Mouse (Mus musculus) MEL (cell line): ENCODE data around the gene Nlk.
"Not testable (repeated sequence)": the region's sequence is repeated elsewhere in the genome, so short reads cannot be mapped to it uniquely, and the experiment has no call there.

Experiments used
- BHLHE40 ChIP-seq: IDR thresholded peaks from 2 replicates; pipeline ENCODE4 v1.6.1; 2012; ENCODE audit warnings: low read depth, mild to moderate bottlenecking, inconsistent platforms, low read length, improper control_type of control experiment, borderline replicate concordance
- CHD1 ChIP-seq: IDR thresholded peaks from 2 replicates; pipeline ENCODE4 v1.6.1; 2012; ENCODE audit warnings: low read depth, mild to moderate bottlenecking, inconsistent platforms, low read length, improper control_type of control experiment
- EP300 ChIP-seq, 2 experiments: IDR thresholded peaks; 2 replicates each; pipeline ENCODE4 v1.6.1; 2011; ENCODE audit warnings: improper control_type of control experiment in 2 of 2, low read length in 2 of 2, low read depth in 1 of 2, mild to moderate bottlenecking in 1 of 2
- KAT2A ChIP-seq: conservative IDR thresholded peaks from 2 replicates; pipeline ENCODE4 v1.6.1; 2012; ENCODE audit warnings: low read depth, low read length, improper control_type of control experiment, inconsistent platforms
- POLR2A ChIP-seq, 2 experiments: IDR thresholded peaks; 2 replicates each; pipeline ENCODE4 v1.6.1; 2011 to 2012; ENCODE audit warnings: low read length in 2 of 2, mild to moderate bottlenecking in 2 of 2, control low read depth in 1 of 2, improper control_type of control experiment in 1 of 2, low read depth in 1 of 2, moderate library complexity in 1 of 2; ENCODE audit not compliant: control insufficient read depth in 1 of 2, insufficient read depth in 1 of 2, poor library complexity in 1 of 2
- ZNF384 ChIP-seq: IDR thresholded peaks from 2 replicates; pipeline ENCODE4 v1.6.1; 2012; ENCODE audit warnings: low read depth, mild to moderate bottlenecking, inconsistent platforms, low read length, improper control_type of control experiment

DNA sequence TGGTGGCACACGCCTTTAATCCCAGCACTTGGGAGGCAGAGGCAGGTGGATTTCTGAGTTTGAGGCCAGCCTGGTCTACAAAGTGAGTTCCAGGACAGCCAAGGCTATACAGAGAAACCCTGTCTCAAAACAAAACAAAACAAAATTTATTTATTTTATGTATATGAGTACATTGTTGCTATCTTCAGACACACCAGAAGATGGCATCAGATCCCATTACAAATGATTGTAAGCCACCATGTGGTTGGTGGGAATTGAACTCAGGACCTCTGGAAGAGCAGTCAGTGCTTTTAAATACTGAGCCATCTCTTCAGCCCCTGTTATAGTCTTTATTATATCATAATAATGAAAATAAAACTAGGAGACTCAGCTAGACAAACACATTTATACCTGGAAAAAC, 109.5 kb downstream of the Nlk start:
- TF ChIP-seq BHLHE40; KAT2A; CHD1; POLR2A (IDR thresholded peaks at IDR 0.05; ENCODE audit: control insufficient read depth in 1 of 2, insufficient read depth in 1 of 2, low read depth in 1 of 2, low read length in 2 of 2, poor library complexity in 1 of 2); EP300 (IDR thresholded peaks at IDR 0.05; ENCODE audit: low read depth in 1 of 2, low read length in 2 of 2); ZNF384: not testable (repeated sequence)
